Mouse (Mus musculus) myocyte (in vitro differentiated cells): ENCODE measurements around the gene Gm20388.

Experiments used
- E2F4 ChIP-seq: IDR thresholded peaks from one replicate; pipeline ENCODE4 v1.6.1; 2011; ENCODE audit warnings: mild to moderate bottlenecking, control low read depth, moderate library complexity; ENCODE audit not compliant: insufficient read depth
- POLR2A ChIP-seq: IDR thresholded peaks from one replicate; pipeline ENCODE4 v1.6.1; 2011; ENCODE audit warnings: low read depth, mild to moderate bottlenecking, control low read depth, moderate library complexity; ENCODE audit not compliant: insufficient read length
- TCF12 ChIP-seq: IDR thresholded peaks from one replicate; pipeline ENCODE4 v1.6.1; 2011; ENCODE audit warnings: mild to moderate bottlenecking, control low read depth; ENCODE audit not compliant: poor library complexity, insufficient read depth, severe bottlenecking
- USF1 ChIP-seq: IDR thresholded peaks from one replicate; pipeline ENCODE4 v1.6.1; 2011; ENCODE audit warnings: low read depth, mild to moderate bottlenecking, control low read depth, moderate library complexity

DNA sequence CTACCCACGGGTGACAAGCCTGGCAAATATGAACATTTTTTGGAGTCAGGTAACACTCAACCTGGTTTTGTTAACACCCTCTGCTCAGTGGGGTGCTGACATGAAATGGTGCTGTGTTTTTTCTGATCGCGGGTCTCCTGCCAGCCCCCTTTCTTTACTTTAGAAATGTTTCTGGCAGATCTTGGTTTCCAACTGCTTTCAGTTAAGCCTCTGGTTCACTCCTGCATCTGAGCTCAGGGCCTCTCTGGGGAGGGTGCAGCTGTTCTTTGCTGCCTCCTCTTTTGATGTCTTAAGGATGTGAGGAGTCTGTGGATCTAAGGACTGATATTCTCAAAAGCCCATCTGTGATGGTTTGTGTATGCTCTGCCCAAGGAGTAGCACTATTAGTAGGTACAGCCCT, 4165.8 kb downstream of the Gm20388 start:
- no peak for TF ChIP-seq POLR2A
- TF ChIP-seq TCF12: no peak
- TF ChIP-seq E2F4: no peak
- TF ChIP-seq USF1: no peak
